Mouse (Mus musculus) hindbrain, embryonic 12.5 days (tissue): Measurements from ENCODE around the gene Zfp646. TPM values are rescaled to one million over a fixed set of nuclear protein-coding genes. Genes with fewer than 3 reads are reported as not detected.
A peak's percentile ranks its signal among the peaks of the same experiment; 100 is the strongest.

Experiments used
- ATAC-seq: fragments of 200-750 bp; cut with Nextera tagmentation; 2 replicates; pipeline ENCODE4 v1.8.0; 2017; ENCODE audit warnings: moderate TSS enrichment; ENCODE audit not compliant: low FRiP score
- H3K27ac ChIP-seq: fragments of 300-500 bp; sonication (generic); 2 replicates; pipeline ENCODE4 v1.5.1; 2016; ENCODE audit warnings: mild to moderate bottlenecking
- H3K27me3 ChIP-seq: fragments of 300-500 bp; sonication (generic); 2 replicates; pipeline ENCODE4 v1.6.1; 2016; ENCODE audit warnings: mild to moderate bottlenecking
- H3K36me3 ChIP-seq: fragments of 300-500 bp; sonication (generic); 2 replicates; pipeline ENCODE4 v1.6.1; 2016; ENCODE audit warnings: mild to moderate bottlenecking
- H3K4me1 ChIP-seq: fragments of 300-500 bp; sonication (generic); 2 replicates; pipeline ENCODE4 v1.6.1; 2016
- H3K4me2 ChIP-seq: fragments of 300-500 bp; sonication (generic); replicated peaks from 2 replicates; pipeline ENCODE4 v1.6.1; 2016; ENCODE audit warnings: mild to moderate bottlenecking
- H3K4me3 ChIP-seq: fragments of 300-500 bp; sonication (generic); 2 replicates; pipeline ENCODE4 v1.5.1; 2016; ENCODE audit warnings: mild to moderate bottlenecking
- H3K9ac ChIP-seq: fragments of 300-500 bp; sonication (generic); 2 replicates; pipeline ENCODE4 v1.6.1; 2016; ENCODE audit warnings: mild to moderate bottlenecking, moderate library complexity
- H3K9me3 ChIP-seq: fragments of 300-500 bp; sonication (generic); replicated peaks from 2 replicates; pipeline ENCODE4 v1.6.1; 2016; ENCODE audit warnings: mild to moderate bottlenecking
- WGBS: fragments of 180-500 bp; shearing (Covaris S2); methylation state at CpG from one replicate; pipeline ENCODE4 v1.1.7; 2016; 5-methylcytosine and 5-hydroxymethylcytosine counted together
- polyA plus RNA-seq: library from polyadenylated mRNA; unstranded; fragments of >200 nt; fragmentation: Nextera tagmentation; extraction: Ambion mirVana; gene quantifications from 2 replicates; pipeline ENCODE4 v1.2.1, GENCODE M21; 2016

Zfp646 gene
- polyA plus RNA-seq, 1 experiment from 2014 or later: 20.9 TPM

DNA sequence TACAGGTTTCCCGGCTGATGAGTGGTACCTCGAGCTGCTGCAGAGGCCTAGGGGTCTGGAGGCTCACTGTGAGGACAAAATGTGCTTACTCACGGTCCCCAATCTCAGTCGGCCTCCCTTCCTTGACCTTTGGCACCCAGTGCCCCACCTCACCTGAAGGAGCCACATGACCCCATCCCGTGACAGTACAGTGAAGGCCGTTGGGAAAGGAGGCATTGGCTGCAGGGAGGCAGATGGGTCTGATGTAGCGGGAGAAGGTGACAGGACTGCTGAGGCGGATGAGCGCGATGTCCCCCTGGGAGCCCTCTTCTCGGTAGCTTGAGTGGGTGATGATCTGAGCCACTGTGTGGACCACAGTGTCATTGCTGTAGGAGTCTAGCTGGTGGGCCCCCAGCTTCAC lies 50.8 kb downstream of the Zfp646 start:
- Histone ChIP-seq H3K4me3 (no peak overlapping the region), H3K4me2 (no peak overlapping the region), H3K9me3 (no peaks in the 10 kb centered on the region), H3K27me3 (peaks cover 35% of the 10 kb centered on the region), H3K4me1 (0 out of 2 replicates have a peak, but pooled peaks cover 8% of the 10 kb centered on the region), H3K27ac (no peak overlapping the region), H3K36me3 (peaks cover 44% of the 10 kb centered on the region), H3K9ac (no peak overlapping the region)
- WGBS: 86% methylated on average over 11 of the region's 11 CpGs
- no peak for ATAC-seq

DNA sequence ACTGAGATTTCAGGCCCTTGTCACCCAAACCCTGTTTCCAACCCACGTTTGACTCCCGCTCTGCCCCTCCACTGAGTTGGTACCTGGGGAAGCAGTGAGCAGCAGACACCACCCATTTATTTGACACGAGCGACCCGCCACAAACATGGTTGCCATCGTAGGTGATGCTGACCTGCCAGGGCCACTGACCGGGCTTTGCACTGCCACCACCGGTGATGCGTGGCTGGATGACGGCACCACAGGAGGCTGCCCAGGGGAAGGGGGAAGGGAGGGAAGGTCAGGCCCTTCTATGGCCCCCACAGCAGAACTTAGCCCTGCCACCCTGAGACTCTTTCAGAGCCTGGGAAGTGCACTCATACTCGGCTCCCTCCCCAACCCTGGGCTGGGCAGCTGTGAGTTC lies 51.7 kb downstream of the Zfp646 start:
- Histone ChIP-seq H3K9ac (no peak overlapping the region), H3K27me3 (peaks cover 35% of the 10 kb centered on the region), H3K4me1 (0 out of 2 replicates have a peak, but pooled peaks cover 11% of the 10 kb centered on the region), H3K4me2 (no peak overlapping the region), H3K27ac (no peak overlapping the region), H3K4me3 (no peak overlapping the region), H3K9me3 (no peaks in the 10 kb centered on the region), H3K36me3 (peaks cover 35% of the 10 kb centered on the region)
- no peak for ATAC-seq
- WGBS: 85% methylated on average over 11 of the region's 11 CpGs

DNA sequence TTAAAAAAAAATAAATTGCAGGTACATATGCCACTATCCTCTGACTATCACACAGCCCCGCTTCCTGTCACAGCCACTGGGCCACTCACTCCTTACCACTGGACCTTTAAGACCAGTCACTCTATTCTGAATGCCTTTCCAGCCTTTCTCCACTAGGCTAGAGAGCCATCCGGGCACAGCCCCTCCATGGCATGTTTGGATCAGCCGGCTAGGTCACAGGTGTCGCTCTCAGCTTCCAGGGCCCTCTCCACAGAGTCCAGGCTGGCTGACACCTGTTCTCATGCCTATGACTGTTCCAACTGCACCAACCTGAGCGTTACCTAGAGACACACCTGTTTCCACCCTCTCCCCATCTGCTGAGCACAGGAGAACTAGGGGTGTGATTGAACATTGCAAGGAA lies 52.6 kb downstream of the Zfp646 start:
- WGBS: 47% methylated on average over 5 of the region's 5 CpGs
- Histone ChIP-seq H3K4me2 (no peak overlapping the region), H3K9me3 (no peaks in the 10 kb centered on the region), H3K27ac (no peak overlapping the region), H3K27me3 (peaks cover 35% of the 10 kb centered on the region), H3K4me3 (no peak overlapping the region), H3K9ac (no peak overlapping the region), H3K36me3 (peaks cover 31% of the 10 kb centered on the region), H3K4me1 (0 out of 2 replicates have a peak, but pooled peaks cover 13% of the 10 kb centered on the region)
- ATAC-seq: no peak

DNA sequence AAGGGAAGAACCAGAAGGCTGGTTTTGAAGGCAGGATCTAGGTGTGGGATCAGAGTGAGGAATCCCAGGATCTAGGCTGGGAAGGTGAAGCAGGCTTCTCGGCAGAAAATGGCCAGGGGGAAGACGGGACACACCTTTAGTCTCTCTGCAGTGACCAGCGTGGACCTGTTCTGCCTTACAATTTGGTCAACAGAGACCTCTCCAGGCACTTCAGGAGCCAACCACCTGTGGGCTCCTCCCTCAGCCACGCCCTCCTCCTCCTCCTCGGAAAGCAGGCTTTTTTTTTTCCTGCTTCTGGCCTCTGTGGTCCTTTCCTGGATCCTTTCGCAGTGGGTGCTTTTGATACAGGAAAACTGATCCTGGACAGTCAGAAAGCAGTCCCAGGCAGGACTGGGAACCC lies 53.9 kb downstream of the Zfp646 start, which contains the start of gene Prss8:
Gene Prss8 (minus strand): TSS at position 182 of the 400 bp plus-strand sequence.
- WGBS: 19% methylated on average over 6 of the region's 6 CpGs
- peaks cover 23% of the 10 kb centered on the region for H3K4me1 ChIP-seq
- H3K9me3 ChIP-seq: no peaks in the 10 kb centered on the region
- ATAC-seq: no peak
- H3K27ac ChIP-seq: no peak within 1 kb of the TSS
- H3K27me3 ChIP-seq: peaks cover 35% of the 10 kb centered on the region
- peak within 1 kb of the TSS; percentile 23 for H3K4me3 ChIP-seq
- peak within 1 kb of the TSS; percentile 27 for H3K4me2 ChIP-seq
- H3K36me3 ChIP-seq: peaks cover 17% of the 10 kb centered on the region
- H3K9ac ChIP-seq: 0 out of 2 replicates have a peak within 1 kb of the TSS, but pooled peaks have one; percentile 8

DNA sequence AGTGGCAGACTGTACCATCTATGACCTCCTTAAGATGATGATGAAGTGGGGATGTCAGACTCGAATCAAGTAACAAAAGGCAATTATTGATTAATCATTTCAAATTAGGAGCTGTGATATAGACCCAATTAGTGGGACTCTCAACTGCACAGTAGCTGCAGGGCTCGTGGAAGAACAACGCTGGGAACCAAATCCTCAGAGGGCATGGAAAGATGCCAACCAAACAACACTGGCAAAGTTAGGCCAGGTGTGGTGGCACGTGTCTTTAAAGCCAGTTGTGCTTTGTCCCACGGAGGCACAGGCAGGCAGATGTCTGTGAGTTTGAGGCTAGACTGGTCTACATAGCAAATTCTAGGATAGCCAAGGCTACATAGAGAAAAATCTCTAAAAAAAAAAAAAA lies 54.6 kb downstream of the Zfp646 start:
- Histone ChIP-seq H3K4me3 (no peak overlapping the region), H3K27me3 (peaks cover 35% of the 10 kb centered on the region), H3K4me1 (peaks cover 24% of the 10 kb centered on the region), H3K4me2 (no peak overlapping the region), H3K9ac (no peak overlapping the region), H3K9me3 (no peaks in the 10 kb centered on the region), H3K36me3 (peaks cover 10% of the 10 kb centered on the region), H3K27ac (no peak overlapping the region)
- WGBS: 77% methylated on average over 5 of the region's 5 CpGs
- ATAC-seq: no peak

DNA sequence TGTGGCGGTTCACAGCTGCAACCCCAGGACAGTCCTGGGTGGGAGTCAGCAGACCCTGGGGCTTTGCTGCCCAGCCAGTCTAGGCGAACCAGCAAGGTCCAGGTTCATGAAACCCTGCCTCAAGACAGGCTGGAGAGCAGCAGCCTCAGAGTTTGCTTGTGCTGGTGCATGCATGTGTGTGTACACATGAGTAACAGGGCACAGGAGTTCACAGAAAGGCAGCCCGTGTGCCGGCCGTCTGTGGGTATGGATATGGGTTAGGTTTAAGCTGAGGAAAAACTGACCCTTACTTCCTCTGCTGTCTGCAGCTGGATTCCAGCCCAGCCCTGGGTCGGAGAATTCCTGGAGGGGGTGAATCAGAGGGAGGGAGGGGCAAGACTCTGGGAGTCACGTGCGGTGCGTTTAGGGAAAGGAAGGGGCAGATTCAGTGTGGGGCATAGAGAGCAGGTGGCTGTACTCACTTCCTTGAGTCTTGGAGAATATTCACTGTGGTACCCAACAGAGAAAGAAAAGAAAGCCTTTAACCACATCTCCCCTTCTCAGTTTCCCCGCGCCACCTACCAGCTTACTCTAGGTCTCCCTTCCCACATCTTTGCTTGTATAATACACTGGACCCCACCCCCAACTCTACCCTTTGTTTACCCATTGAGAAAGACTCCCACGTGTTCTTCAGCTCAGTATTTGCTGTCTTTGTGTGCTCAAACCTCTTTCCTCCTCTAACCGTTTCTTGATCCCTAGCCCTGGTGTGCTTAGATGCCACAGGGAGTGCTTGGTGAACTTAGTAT lies 55.5 kb downstream of the Zfp646 start:
- Histone ChIP-seq H3K4me3 (no peak overlapping the region), H3K9me3 (no peaks in the 10 kb centered on the region), H3K36me3 (0 out of 2 replicates have a peak, but pooled peaks cover 1% of the 10 kb centered on the region), H3K9ac (0 out of 2 replicates have a peak overlapping the region, but pooled peaks have one; percentile 18), H3K27me3 (peaks cover 38% of the 10 kb centered on the region), H3K27ac (no peak overlapping the region), H3K4me2 (no peak overlapping the region), H3K4me1 (peaks cover 32% of the 10 kb centered on the region)
- no peak for ATAC-seq
- 35% methylated on average over 13 of the region's 13 CpGs for WGBS

DNA sequence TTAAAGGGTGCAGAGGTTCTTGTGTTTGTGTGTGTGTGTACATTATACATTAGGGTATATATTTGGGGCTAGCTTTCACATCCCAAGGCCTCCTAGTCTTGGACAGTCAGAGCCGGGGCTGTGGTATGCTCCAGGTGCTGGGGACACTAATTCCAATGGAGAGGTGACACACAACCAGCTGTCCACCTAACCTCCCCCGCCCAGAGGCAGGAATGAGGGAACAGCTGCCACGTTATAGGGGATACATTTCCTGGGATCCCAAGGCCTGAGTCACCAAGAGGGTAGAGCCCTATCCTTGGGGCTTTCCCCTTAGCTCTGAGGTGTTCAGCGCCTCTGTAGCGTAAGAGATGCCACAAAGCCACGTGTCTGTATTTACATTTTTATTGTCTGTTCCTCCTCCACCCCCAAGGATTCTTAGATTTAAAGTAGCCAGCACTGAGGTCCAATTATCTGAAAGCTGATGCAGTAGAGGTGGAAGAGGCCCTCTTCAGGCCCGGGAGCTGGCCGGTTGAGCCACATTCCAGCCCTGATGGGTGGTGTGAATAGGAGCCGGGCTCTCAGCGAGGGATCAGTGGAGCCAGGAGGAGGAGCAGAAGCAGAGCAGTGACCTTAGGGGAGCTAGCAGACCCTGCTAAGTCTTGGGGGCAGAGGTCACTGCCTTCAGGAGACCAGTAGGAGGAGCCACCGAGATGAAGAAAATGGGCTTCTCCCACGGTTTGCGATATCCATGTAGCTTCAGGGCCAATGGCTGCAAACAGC lies 56.4 kb downstream of the Zfp646 start:
- no peaks in the 10 kb centered on the region for H3K9me3 ChIP-seq
- no peak for ATAC-seq
- no peak overlapping the region for H3K9ac ChIP-seq
- H3K27ac ChIP-seq: no peak overlapping the region
- peaks cover 33% of the 10 kb centered on the region for H3K4me1 ChIP-seq
- H3K4me2 ChIP-seq: no peak overlapping the region
- 18% methylated on average over 13 of the region's 13 CpGs for WGBS
- no peak overlapping the region for H3K4me3 ChIP-seq
- H3K36me3 ChIP-seq: no peaks in the 10 kb centered on the region
- H3K27me3 ChIP-seq: peaks cover 37% of the 10 kb centered on the region

DNA sequence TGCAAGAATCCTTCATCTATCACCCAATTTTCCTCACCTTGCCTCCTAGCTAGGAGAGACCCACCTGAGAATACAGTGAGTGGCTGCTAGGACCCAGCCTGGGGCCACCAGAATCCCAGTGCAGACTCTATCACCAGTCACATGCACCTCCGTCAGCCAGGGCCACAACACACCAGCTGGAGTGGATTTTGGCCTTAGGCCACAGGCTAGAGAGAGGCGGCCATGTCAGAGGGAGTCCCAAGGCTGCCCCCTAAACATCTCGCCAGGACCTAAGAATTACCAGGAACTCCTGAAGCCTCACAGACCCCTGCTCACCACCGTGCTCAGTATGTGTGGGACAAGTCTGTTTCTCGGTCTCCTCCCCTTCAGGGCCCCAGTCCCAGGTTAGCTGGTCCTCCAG lies 58.1 kb downstream of the Zfp646 start:
- H3K27me3 ChIP-seq: peaks cover 21% of the 10 kb centered on the region
- H3K9me3 ChIP-seq: no peaks in the 10 kb centered on the region
- WGBS: 89% methylated on average over 5 of the region's 5 CpGs
- H3K36me3 ChIP-seq: no peaks in the 10 kb centered on the region
- peak overlapping the region; percentile 43; the same call in 1 of the 2 replicates for H3K9ac ChIP-seq
- H3K4me3 ChIP-seq: no peak overlapping the region
- ATAC-seq: no peak
- H3K4me1 ChIP-seq: peaks cover 33% of the 10 kb centered on the region
- H3K27ac ChIP-seq: no peak overlapping the region
- no peak overlapping the region for H3K4me2 ChIP-seq

DNA sequence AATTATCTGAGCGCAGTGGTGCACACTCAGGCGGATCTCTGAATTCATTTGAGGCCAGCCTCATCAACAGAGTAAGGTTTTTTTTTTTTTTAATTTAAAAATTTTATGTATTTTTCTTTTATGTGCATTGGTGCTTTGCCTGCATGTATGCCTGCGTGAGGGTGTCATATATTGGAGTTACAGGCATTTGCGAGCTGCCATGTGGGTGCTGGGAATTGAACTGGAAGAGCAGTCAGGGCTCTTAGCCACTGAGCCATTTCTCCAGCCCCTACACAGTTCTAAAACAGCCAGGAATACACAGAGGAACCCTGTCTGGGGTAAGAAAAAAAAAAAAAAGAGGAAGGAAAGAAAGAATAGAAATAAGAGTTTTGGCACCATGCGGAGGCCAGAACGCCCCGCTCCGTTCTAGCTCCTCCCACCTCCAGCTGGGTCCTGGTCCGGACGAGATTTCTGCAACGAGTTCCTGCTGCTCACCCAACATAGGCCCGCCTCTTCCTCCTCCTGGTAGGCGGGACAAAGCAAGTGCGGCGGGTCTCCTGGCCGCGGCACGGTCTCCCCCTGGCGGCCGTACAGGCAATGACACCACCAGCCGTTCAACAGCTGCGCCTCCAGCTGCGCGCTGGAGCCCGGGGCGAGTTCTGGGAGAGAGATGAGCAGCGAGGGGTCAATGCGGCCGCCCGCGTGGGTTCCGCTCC lies 59.2 kb downstream of the Zfp646 start:
- Histone ChIP-seq H3K9me3 (no peaks in the 10 kb centered on the region), H3K4me1 (peaks cover 29% of the 10 kb centered on the region), H3K27me3 (peaks cover 10% of the 10 kb centered on the region), H3K4me2 (peak overlapping the region; percentile 87), H3K36me3 (no peaks in the 10 kb centered on the region), H3K27ac (peak overlapping the region; percentile 72), H3K4me3 (peak overlapping the region; percentile 73), H3K9ac (peak overlapping the region; percentile 81)
- 7% methylated on average over 28 of the region's 32 CpGs for WGBS
- ATAC-seq: peak; percentile 93

Other genes starting within 250 kb of the Zfp646 start
- 87.4 and 103 TPM in 2 replicates for gene Bcl7c, start 167.3 kb upstream of the Zfp646 start, polyA plus RNA-seq
- gene Ctf1, start 163.5 kb upstream of the Zfp646 start, polyA plus RNA-seq: 10.2 and 12.4 TPM in 2 replicates
- 0.21 TPM in 1 of 2 replicates, not detected in the other for gene Ctf2, start 144.1 kb upstream of the Zfp646 start, polyA plus RNA-seq
- 10.7 and 11.4 TPM in 2 replicates for gene Fbxl19, start 131.7 kb upstream of the Zfp646 start, polyA plus RNA-seq
- 9.6 and 10.0 TPM in 2 replicates for gene Orai3, start 106.4 kb upstream of the Zfp646 start, polyA plus RNA-seq
- 19.8 and 23.4 TPM in 2 replicates for gene Setd1a, start 99.6 kb upstream of the Zfp646 start, polyA plus RNA-seq
- not detected in 2 replicates for gene Gm49388, start 90.6 kb upstream of the Zfp646 start, polyA plus RNA-seq
- 8.6 and 8.8 TPM in 2 replicates for gene Hsd3b7, start 75.6 kb upstream of the Zfp646 start, polyA plus RNA-seq
- 28.1 and 32.1 TPM in 2 replicates for gene Stx4a, start 51.9 kb upstream of the Zfp646 start, polyA plus RNA-seq
- 20.0 and 20.5 TPM in 2 replicates for gene Stx1b, start 51.7 kb upstream of the Zfp646 start, polyA plus RNA-seq
- 37.4 and 37.5 TPM in 2 replicates for gene Zfp668, start 607 bp downstream of the Zfp646 start, polyA plus RNA-seq
- gene Prss53, start 14.7 kb downstream of the Zfp646 start, polyA plus RNA-seq: 0.77 and 0.98 TPM in 2 replicates
- not detected in 2 replicates for gene Gm21974, start 19.2 kb downstream of the Zfp646 start, polyA plus RNA-seq
- gene Vkorc1, start 19.4 kb downstream of the Zfp646 start, polyA plus RNA-seq: 64.2 and 66.7 TPM in 2 replicates
- gene Bckdk, start 27.9 kb downstream of the Zfp646 start, polyA plus RNA-seq: 74.4 and 75.1 TPM in 2 replicates
- 49.6 and 50.9 TPM in 2 replicates for gene Kat8, start 36.3 kb downstream of the Zfp646 start, polyA plus RNA-seq
- gene Prss8, start 53.9 kb downstream of the Zfp646 start, polyA plus RNA-seq: 4.2 and 7.3 TPM in 2 replicates
- 10.4 and 12.0 TPM in 2 replicates for gene Prss36, start 70.5 kb downstream of the Zfp646 start, polyA plus RNA-seq
- gene Fus, start 91.2 kb downstream of the Zfp646 start, polyA plus RNA-seq: 502 and 538 TPM in 2 replicates
- 6.4 and 9.4 TPM in 2 replicates for gene Pycard, start 117.6 kb downstream of the Zfp646 start, polyA plus RNA-seq
- 0.15 and 0.59 TPM in 2 replicates for gene Trim72, start 127.7 kb downstream of the Zfp646 start, polyA plus RNA-seq
- gene Itgam, start 186.4 kb downstream of the Zfp646 start, polyA plus RNA-seq: 0.83 and 0.97 TPM in 2 replicates
- not detected in 2 replicates for gene Gm49368, start 186.5 kb downstream of the Zfp646 start, polyA plus RNA-seq